Mouse (Mus musculus): Measurements from ENCODE around the gene Nek2. TPM values are rescaled to one million over a fixed set of nuclear protein-coding genes. Genes with fewer than 3 reads are reported as not detected.

The Nek2 gene
- polyA plus RNA-seq, 1 experiment from 2014 or later: 31.4 TPM

DNA sequence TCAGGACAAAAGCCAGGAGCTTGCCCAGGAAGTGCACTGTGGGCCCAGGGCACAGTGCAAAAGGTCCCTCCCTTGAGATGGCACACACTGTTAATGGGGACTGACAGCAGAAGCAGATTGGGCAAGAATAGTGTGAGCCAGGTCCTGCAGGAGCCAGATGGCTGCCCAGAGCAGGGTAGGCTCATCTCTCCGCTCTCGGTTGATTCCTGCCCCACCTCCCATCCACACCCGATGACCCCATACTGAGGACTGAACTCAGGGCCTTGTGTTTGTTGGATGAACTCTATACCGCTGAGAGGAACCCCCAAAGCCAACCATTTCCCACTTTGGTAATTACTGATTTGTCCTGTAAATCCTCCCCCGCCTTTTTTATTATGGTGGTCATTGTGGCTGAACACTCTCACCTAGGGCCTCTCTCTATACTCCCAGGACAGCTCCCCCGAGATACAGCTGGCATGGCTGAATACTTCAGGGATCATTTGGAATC lies 3.1 kb upstream of the Nek2 start:
- no peaks in the 10 kb centered on the region for H3K36me3 ChIP-seq
- no peak overlapping the region for H3K4me2 ChIP-seq (replicated peaks)
- no peak overlapping the region for H3K9ac ChIP-seq
- 25% methylated on average over 6 of the region's 6 CpGs for WGBS
- no peaks in the 10 kb centered on the region for H3K27me3 ChIP-seq (replicated peaks)
- no peak for ATAC-seq (ENCODE audit: low FRiP score, low read depth)
- no peak overlapping the region for H3K27ac ChIP-seq
- no peak overlapping the region for H3K4me3 ChIP-seq
- peaks cover 17% of the 10 kb centered on the region for H3K4me1 ChIP-seq
- H3K9me3 ChIP-seq: no peaks in the 10 kb centered on the region

DNA sequence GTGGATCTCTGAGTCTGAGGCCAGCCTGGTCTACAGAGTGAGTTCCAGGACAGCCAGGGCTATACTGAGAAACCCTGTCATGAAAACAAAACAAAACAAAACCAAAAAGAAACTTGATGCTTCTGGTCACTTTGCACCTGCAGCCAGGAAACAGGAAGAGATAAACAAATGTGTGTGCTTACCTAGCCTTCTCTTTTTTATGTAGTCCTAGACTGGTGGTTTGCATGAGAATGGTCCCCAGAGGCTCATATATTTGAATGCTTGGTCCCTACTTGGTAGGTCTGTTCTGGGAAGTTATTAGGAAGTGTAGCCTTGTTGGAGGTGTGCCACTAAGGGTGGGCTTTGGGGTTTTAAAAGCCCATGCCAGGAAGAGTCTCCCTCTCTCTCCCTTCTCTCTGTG lies 2.2 kb upstream of the Nek2 start:
- H3K9me3 ChIP-seq: no peaks in the 10 kb centered on the region
- H3K4me1 ChIP-seq: peaks cover 17% of the 10 kb centered on the region
- ATAC-seq (ENCODE audit: low FRiP score, low read depth): no peak
- H3K36me3 ChIP-seq: 0 out of 2 replicates have a peak, but pooled peaks cover under 1% of the 10 kb centered on the region
- no peak overlapping the region for H3K27ac ChIP-seq
- H3K4me2 ChIP-seq (replicated peaks): no peak overlapping the region
- H3K9ac ChIP-seq: no peak overlapping the region
- no peak overlapping the region for H3K4me3 ChIP-seq
- H3K27me3 ChIP-seq (replicated peaks): no peaks in the 10 kb centered on the region

DNA sequence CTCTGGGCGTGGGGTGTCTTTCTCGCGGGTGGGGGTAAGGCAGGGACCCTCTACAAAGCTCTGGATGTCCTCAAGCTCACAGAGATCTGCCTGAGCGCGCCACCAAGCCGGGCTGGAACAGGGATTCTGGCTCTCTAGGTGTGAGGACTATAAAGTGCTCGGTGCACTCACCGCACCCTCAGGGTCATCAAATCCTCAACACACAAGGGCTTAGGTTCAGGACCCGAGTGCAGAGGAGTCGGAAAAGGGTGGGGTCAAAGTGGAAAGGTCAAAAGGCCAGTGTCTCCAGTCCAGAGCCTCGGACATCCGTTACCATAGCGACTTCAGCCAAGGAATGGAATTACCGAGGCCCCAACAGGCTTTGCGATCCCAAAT lies 306 bp upstream of the Nek2 start:
- H3K4me3 ChIP-seq: peak overlapping the region; percentile 83
- H3K27ac ChIP-seq: no peak overlapping the region
- no peaks in the 10 kb centered on the region for H3K27me3 ChIP-seq (replicated peaks)
- H3K9ac ChIP-seq: peak overlapping the region; percentile 35; the same call in 1 of the 2 replicates
- peak; percentile 55 for ATAC-seq (ENCODE audit: low FRiP score, low read depth)
- peaks cover 17% of the 10 kb centered on the region for H3K4me1 ChIP-seq
- no peaks in the 10 kb centered on the region for H3K9me3 ChIP-seq
- H3K36me3 ChIP-seq: peaks cover 14% of the 10 kb centered on the region
- WGBS: 8% methylated on average over 15 of the region's 15 CpGs
- H3K4me2 ChIP-seq (replicated peaks): peak overlapping the region; percentile 75

DNA sequence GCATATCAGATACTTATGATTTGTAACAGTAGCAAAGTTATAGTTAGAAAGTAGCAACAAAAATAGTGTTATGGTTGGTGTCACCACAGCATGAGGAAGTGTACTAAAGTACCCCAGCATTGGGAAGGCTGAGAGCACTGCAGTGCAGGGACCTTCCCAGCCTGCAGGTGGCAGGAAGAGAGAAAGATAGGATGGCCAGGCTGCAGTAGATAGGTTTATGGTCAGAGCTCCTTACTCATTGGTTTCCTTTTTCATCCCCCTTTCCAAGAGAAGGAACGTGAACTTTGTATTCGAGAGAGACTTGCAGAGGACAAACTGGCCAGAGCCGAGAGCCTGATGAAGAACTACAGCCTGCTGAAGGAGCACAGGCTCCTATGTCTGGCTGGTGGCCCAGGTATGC lies 7.9 kb downstream of the Nek2 start:
- no peak overlapping the region for H3K4me2 ChIP-seq (replicated peaks)
- no peak overlapping the region for H3K9ac ChIP-seq
- H3K4me1 ChIP-seq: no peaks in the 10 kb centered on the region
- no peaks in the 10 kb centered on the region for H3K27me3 ChIP-seq (replicated peaks)
- no peak overlapping the region for H3K4me3 ChIP-seq
- H3K27ac ChIP-seq: no peak overlapping the region
- ATAC-seq (ENCODE audit: low FRiP score, low read depth): no peak
- H3K9me3 ChIP-seq: no peaks in the 10 kb centered on the region
- H3K36me3 ChIP-seq: peaks cover 69% of the 10 kb centered on the region
- WGBS: 88% methylated on average over 3 of the region's 3 CpGs

DNA sequence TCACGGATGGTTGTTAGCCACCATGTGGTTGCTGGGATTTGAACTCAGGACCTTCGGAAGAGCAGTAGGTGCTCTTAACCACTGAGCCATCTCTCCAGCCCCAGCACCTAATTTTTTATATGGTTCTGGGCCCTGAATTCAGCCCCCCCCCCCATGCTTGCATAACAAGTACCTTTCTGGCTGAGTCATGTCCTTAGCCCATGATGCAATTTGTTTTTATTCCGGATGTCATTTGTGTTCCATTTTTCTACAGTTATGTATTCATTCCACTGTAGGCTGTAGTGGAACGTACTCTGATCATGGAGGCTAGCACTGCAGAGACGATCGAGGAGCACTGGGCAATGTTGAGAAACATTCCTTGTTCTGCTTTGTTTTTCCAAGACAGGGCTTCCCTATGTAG lies 12.2 kb downstream of the Nek2 start:
- 95% methylated on average over 6 of the region's 6 CpGs for WGBS
- no peak overlapping the region for H3K9ac ChIP-seq
- no peak overlapping the region for H3K27ac ChIP-seq
- no peak for ATAC-seq (ENCODE audit: low FRiP score, low read depth)
- no peaks in the 10 kb centered on the region for H3K27me3 ChIP-seq (replicated peaks)
- H3K9me3 ChIP-seq: no peaks in the 10 kb centered on the region
- H3K36me3 ChIP-seq: peaks cover 36% of the 10 kb centered on the region
- H3K4me2 ChIP-seq (replicated peaks): no peak overlapping the region
- 0 out of 2 replicates have a peak, but pooled peaks cover 3% of the 10 kb centered on the region for H3K4me1 ChIP-seq
- H3K4me3 ChIP-seq: no peak overlapping the region

DNA sequence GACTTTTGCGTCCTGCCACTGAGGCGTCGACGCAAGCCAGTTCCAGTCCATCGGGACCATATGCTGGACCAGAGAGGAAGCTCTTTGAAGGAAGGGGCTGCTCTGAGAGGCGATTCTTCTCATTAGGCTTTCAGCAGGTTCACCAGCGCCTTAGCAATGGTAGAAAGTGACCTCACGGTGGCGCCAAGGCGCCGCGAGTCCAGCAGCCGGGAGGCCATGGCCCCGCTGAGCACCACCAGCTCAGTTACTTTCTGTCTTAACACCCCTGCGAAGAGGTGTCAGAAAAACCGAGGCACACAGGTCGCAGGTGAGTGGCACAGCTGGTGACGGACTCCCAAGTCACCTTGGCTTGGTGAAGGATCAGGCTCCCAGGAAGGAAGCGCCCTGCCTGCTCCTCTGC lies 13.6 kb downstream of the Nek2 start:
- WGBS: 15% methylated on average over 19 of the region's 19 CpGs
- Histone ChIP-seq H3K9ac (no peak overlapping the region), H3K27ac (no peak overlapping the region), H3K4me2 (replicated peaks) (no peak overlapping the region), H3K4me1 (peaks cover 13% of the 10 kb centered on the region), H3K27me3 (replicated peaks) (no peaks in the 10 kb centered on the region), H3K36me3 (peaks cover 25% of the 10 kb centered on the region), H3K4me3 (no peak overlapping the region), H3K9me3 (no peaks in the 10 kb centered on the region)
- ATAC-seq (ENCODE audit: low FRiP score, low read depth): 0 out of 2 replicates have a peak, but pooled peaks have one; percentile 34

DNA sequence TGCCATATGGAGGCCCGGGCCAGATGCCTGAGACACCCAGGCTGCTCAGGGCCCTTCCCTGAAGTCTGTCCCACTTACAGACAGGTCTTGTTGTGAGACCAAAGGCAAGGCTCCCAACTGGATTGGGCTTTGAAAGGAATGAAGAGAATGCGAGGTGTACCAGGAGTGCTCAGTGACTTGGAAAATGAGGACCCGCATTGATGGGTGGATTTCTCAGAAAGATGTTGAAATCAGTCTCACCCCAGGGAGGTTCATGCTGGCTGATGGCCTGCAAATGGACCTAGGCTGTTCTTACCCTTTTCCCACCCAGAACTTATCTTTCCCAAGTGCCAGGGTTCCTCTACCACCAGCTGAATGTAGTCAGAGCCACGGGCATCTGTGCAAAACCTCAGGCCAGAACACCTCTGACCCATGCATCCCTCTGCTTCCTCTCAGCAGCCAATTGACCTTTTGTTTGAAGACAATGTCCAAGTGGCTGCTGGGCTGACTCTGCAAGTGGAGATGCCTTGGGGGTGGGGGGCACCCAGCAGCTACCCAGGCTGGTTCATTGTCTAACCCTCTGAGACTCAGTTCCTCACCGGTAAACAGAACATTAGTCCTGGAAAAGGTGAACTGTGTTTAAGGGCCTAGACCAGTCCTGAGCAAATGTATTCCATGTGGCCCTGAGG lies 15.2 kb downstream of the Nek2 start:
- Histone ChIP-seq H3K27me3 (replicated peaks) (no peaks in the 10 kb centered on the region), H3K4me3 (no peak overlapping the region), H3K9ac (no peak overlapping the region), H3K36me3 (peaks cover 9% of the 10 kb centered on the region), H3K4me1 (peaks cover 13% of the 10 kb centered on the region), H3K9me3 (no peaks in the 10 kb centered on the region), H3K27ac (no peak overlapping the region), H3K4me2 (replicated peaks) (no peak overlapping the region)
- WGBS: 52% methylated on average over 5 of the region's 5 CpGs
- ATAC-seq (ENCODE audit: low FRiP score, low read depth): no peak

DNA sequence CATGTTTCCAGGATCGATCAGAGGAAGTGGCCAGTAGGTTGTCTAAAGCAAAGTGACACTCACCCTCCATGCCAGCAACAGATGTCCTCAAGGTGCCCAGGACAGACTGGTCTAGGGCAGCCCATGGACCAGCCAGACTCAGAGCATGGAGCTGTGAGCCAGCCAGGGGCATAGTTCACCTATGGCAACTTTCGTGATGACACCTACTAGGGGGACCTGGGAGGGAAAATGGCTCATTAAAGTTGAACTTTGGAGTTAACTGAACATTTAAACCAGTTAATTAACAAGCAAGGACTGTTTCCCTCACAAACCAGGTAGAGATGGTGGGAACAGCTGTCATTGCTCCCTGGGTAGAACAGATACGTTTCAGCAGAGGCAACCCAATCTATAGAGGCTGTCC lies 16.4 kb downstream of the Nek2 start:
- H3K4me3 ChIP-seq: no peak overlapping the region
- H3K36me3 ChIP-seq: peaks cover 4% of the 10 kb centered on the region; the same call in 1 of the 2 replicates
- H3K9ac ChIP-seq: no peak overlapping the region
- peaks cover 13% of the 10 kb centered on the region for H3K4me1 ChIP-seq
- H3K27me3 ChIP-seq (replicated peaks): no peaks in the 10 kb centered on the region
- no peak overlapping the region for H3K4me2 ChIP-seq (replicated peaks)
- no peaks in the 10 kb centered on the region for H3K9me3 ChIP-seq
- 83% methylated on average over 3 of the region's 3 CpGs for WGBS
- no peak overlapping the region for H3K27ac ChIP-seq
- ATAC-seq (ENCODE audit: low FRiP score, low read depth): no peak

DNA sequence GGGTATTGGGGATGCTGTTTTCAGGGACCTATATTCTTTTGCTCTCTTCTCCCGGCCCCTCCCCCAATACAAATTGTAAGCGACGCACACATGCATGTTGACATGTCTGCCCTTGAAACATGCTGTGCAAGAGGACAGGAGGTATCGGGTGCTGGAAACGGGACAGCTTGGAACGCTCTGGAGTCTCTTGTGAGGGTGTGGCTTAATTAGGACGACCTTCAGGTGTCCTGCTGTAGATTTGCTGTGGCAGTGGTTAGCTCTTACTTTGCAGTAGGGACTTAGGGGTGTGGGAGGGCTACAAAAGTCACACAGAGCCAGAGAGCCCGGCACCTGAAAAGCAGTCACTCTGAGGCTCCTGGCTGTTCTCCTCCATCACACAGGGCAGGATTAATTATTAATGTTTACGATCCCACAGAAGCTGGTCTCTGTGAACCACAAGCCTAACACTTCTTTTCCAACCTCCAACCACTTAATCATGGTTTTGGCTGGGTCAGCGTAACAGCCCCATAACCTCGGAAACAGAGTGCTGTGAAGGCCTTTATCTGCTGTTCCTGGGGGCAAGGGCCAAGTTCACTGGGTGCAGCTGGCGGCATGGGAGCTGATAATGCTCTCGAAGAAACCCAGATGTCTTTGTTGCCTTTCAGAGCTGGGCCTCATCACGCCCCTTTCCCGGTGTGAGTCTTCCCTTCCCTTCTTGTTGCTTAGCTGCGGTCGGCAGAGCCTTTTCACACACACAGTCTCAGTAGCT lies 17.9 kb downstream of the Nek2 start:
- no peak overlapping the region for H3K27ac ChIP-seq
- H3K9ac ChIP-seq: no peak overlapping the region
- no peaks in the 10 kb centered on the region; the same call in 1 of the 2 replicates for H3K36me3 ChIP-seq
- no peaks in the 10 kb centered on the region for H3K27me3 ChIP-seq (replicated peaks)
- no peaks in the 10 kb centered on the region for H3K9me3 ChIP-seq
- 37% methylated on average over 17 of the region's 17 CpGs for WGBS
- 0 out of 2 replicates have a peak, but pooled peaks have one; percentile 19 for ATAC-seq (ENCODE audit: low FRiP score, low read depth)
- H3K4me3 ChIP-seq: no peak overlapping the region
- no peak overlapping the region for H3K4me2 ChIP-seq (replicated peaks)
- peaks cover 13% of the 10 kb centered on the region for H3K4me1 ChIP-seq

DNA sequence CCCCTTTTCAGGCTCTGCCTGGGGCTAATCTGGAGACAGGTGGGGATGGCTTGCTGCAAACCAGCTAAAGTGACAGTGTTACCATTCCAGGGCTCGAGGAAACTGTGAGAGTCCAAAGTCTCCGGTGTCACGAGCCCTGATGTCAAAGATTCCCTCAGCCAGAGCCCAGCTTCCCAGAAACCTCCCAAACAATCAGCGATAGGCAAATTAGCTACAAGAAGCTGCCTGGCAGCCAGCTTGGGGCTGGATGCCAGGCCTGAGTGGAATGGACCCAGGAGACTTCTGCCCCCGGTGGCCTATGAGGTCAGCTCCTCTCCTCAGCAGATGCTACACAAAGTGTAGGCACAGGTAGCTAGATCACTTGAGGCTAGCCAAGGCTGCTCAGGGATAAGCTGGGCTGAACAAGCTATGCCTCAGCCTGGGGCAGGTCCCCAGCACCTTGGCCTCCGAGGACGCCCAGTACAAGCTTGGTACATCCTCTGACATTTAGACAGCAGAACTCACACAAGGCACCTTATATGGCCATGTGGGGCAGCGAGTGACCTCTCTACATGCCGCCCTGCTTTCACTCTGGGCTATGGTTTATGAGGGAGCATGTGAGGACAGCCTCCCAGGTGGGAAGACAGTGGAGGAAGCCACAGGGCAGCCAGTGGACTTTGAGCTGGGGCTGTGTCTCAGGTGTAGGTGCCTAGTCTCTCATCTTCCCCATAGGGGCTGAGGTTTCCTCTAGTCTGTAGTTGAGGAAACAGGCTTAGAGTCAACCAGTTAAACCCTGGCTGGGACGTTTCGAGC lies 19.7 kb downstream of the Nek2 start:
- Histone ChIP-seq H3K9me3 (no peaks in the 10 kb centered on the region), H3K4me3 (no peak overlapping the region), H3K27ac (no peak overlapping the region), H3K36me3 (no peaks in the 10 kb centered on the region), H3K4me2 (replicated peaks) (no peak overlapping the region), H3K27me3 (replicated peaks) (no peaks in the 10 kb centered on the region), H3K4me1 (peaks cover 13% of the 10 kb centered on the region), H3K9ac (no peak overlapping the region)
- ATAC-seq (ENCODE audit: low FRiP score, low read depth): no peak
- 86% methylated on average over 11 of the region's 11 CpGs for WGBS

DNA sequence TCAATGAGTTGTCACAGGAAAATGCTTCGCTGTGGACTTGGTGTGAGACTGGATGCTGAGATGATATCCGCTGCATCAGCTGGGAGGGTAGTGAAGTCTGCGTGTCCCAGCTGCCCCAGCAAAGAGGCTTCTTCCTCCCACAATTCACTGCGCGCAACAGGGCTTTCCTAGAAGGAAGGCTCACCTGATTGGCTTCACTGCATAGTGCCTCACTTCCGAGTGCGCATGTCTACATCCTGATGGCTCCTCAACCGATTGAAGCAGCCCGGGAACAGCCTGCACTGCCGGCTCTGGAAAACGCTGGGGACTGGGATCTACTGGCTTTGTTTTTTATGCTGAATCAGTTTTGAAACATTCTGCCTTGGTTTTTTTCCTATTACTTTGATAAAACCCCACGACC lies 21.0 kb downstream of the Nek2 start:
- 90% methylated on average over 12 of the region's 12 CpGs for WGBS

DNA sequence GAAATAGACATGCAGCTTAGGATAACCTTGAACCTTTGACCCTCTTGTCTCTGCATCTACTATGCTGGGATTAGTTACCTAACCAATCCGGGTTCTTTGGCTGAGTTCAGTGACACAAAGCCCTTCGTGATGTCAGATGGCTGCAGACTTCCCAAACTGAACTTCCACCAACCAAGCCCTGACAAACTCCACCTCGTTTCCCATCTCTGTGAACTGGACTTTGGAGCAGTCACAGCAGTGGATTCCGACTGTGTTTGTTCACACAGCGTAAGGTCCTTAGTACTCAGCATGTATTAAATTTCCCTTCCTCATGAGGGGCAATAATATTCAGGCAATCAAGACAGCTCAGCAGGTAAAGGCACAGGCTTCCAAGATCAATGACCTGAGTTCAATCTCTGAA lies 25.4 kb downstream of the Nek2 start:
- Histone ChIP-seq H3K9ac (no peak overlapping the region), H3K4me1 (no peaks in the 10 kb centered on the region), H3K36me3 (no peaks in the 10 kb centered on the region), H3K27ac (no peak overlapping the region), H3K4me3 (no peak overlapping the region), H3K27me3 (replicated peaks) (no peaks in the 10 kb centered on the region), H3K4me2 (replicated peaks) (no peak overlapping the region), H3K9me3 (no peaks in the 10 kb centered on the region)
- no peak for ATAC-seq (ENCODE audit: low FRiP score, low read depth)
- 75% methylated on average over 5 of the region's 5 CpGs for WGBS

More for the DNA sequence above, 21.0 kb downstream of the Nek2 start:
- no peak overlapping the region for H3K9ac ChIP-seq
- no peak overlapping the region for H3K27ac ChIP-seq
- H3K4me2 ChIP-seq (replicated peaks): no peak overlapping the region
- ATAC-seq (ENCODE audit: low FRiP score, low read depth): no peak
- no peaks in the 10 kb centered on the region for H3K36me3 ChIP-seq
- H3K4me1 ChIP-seq: peaks cover 12% of the 10 kb centered on the region
- no peaks in the 10 kb centered on the region for H3K27me3 ChIP-seq (replicated peaks)
- H3K4me3 ChIP-seq: no peak overlapping the region
- H3K9me3 ChIP-seq: no peaks in the 10 kb centered on the region
